Mouse (Mus musculus) hindbrain, embryonic 12.5 days (tissue): ENCODE measurements around the gene Gm49333. TPM values are rescaled to one million over a fixed set of nuclear protein-coding genes. Genes with fewer than 3 reads are reported as not detected.

Experiments
- ATAC-seq: fragments of 200-750 bp; cut with Nextera tagmentation; 2 replicates; pipeline ENCODE4 v1.8.0; 2017; ENCODE audit warnings: moderate TSS enrichment; ENCODE audit not compliant: low FRiP score
- H3K27ac ChIP-seq: fragments of 300-500 bp; sonication (generic); 2 replicates; pipeline ENCODE4 v1.5.1; 2016; ENCODE audit warnings: mild to moderate bottlenecking
- H3K27me3 ChIP-seq: fragments of 300-500 bp; sonication (generic); 2 replicates; pipeline ENCODE4 v1.6.1; 2016; ENCODE audit warnings: mild to moderate bottlenecking
- H3K36me3 ChIP-seq: fragments of 300-500 bp; sonication (generic); 2 replicates; pipeline ENCODE4 v1.6.1; 2016; ENCODE audit warnings: mild to moderate bottlenecking
- H3K4me1 ChIP-seq: fragments of 300-500 bp; sonication (generic); 2 replicates; pipeline ENCODE4 v1.6.1; 2016
- H3K4me2 ChIP-seq: fragments of 300-500 bp; sonication (generic); replicated peaks from 2 replicates; pipeline ENCODE4 v1.6.1; 2016; ENCODE audit warnings: mild to moderate bottlenecking
- H3K4me3 ChIP-seq: fragments of 300-500 bp; sonication (generic); 2 replicates; pipeline ENCODE4 v1.5.1; 2016; ENCODE audit warnings: mild to moderate bottlenecking
- H3K9ac ChIP-seq: fragments of 300-500 bp; sonication (generic); 2 replicates; pipeline ENCODE4 v1.6.1; 2016; ENCODE audit warnings: mild to moderate bottlenecking, moderate library complexity
- H3K9me3 ChIP-seq: fragments of 300-500 bp; sonication (generic); replicated peaks from 2 replicates; pipeline ENCODE4 v1.6.1; 2016; ENCODE audit warnings: mild to moderate bottlenecking
- WGBS: fragments of 180-500 bp; shearing (Covaris S2); methylation state at CpG from one replicate; pipeline ENCODE4 v1.1.7; 2016; 5-methylcytosine and 5-hydroxymethylcytosine counted together
- polyA plus RNA-seq: library from polyadenylated mRNA; unstranded; fragments of >200 nt; fragmentation: Nextera tagmentation; extraction: Ambion mirVana; gene quantifications from 2 replicates; pipeline ENCODE4 v1.2.1, GENCODE M21; 2016

Gene Gm49333
- polyA plus RNA-seq, 1 experiment from 2014 or later: not detected

- Histone ChIP-seq H3K27ac (peak overlapping the region; percentile 90), H3K4me2 (peak overlapping the region; percentile 81), H3K9me3 (no peaks in the 10 kb centered on the region), H3K9ac (peak overlapping the region; percentile 90), H3K4me3 (peak overlapping the region; percentile 79), H3K36me3 (peaks cover 28% of the 10 kb centered on the region), H3K27me3 (no peaks in the 10 kb centered on the region), H3K4me1 (peaks cover 18% of the 10 kb centered on the region)
- WGBS: under 1% methylated on average over 28 of the region's 28 CpGs
- peak; percentile 73 for ATAC-seq
Measured at GRCm38 (mm10) chr16:20610501-20611356, 681 bp upstream of the Gm49333 start.

- Histone ChIP-seq H3K27ac (peak overlapping the region; percentile 93), H3K4me2 (peak overlapping the region; percentile 95), H3K27me3 (peaks cover 10% of the 10 kb centered on the region), H3K9ac (peak overlapping the region; percentile 89), H3K9me3 (no peaks in the 10 kb centered on the region), H3K4me3 (peak overlapping the region; percentile 82), H3K4me1 (peaks cover 25% of the 10 kb centered on the region), H3K36me3 (no peaks in the 10 kb centered on the region)
- WGBS: 2% methylated on average over 71 of the region's 83 CpGs
- ATAC-seq: peak; percentile 35
Measured at GRCm38 (mm10) chr16:20619541-20620398, 8.4 kb downstream of the Gm49333 start.

GRCm38 (mm10) chr16:20620399-20620735, 9.0 kb downstream of the Gm49333 start:
- 1% methylated on average over 9 of the region's 9 CpGs for WGBS
- peak overlapping the region; percentile 93 for H3K27ac ChIP-seq
- peak overlapping the region; percentile 82 for H3K4me3 ChIP-seq
- peak overlapping the region; percentile 95 for H3K4me2 ChIP-seq
- peak; percentile 24 for ATAC-seq
- no peaks in the 10 kb centered on the region for H3K9me3 ChIP-seq
- peaks cover 25% of the 10 kb centered on the region for H3K4me1 ChIP-seq
- H3K9ac ChIP-seq: peak overlapping the region; percentile 89
- H3K27me3 ChIP-seq: peaks cover 10% of the 10 kb centered on the region
- H3K36me3 ChIP-seq: no peaks in the 10 kb centered on the region

- Histone ChIP-seq H3K9ac (peak overlapping the region; percentile 89), H3K9me3 (no peaks in the 10 kb centered on the region), H3K4me1 (peaks cover 25% of the 10 kb centered on the region), H3K27ac (peak overlapping the region; percentile 93), H3K27me3 (peaks cover 10% of the 10 kb centered on the region), H3K36me3 (no peaks in the 10 kb centered on the region), H3K4me3 (peak overlapping the region; percentile 82), H3K4me2 (peak overlapping the region; percentile 95)
- peak; percentile 32 for ATAC-seq
- under 1% methylated on average over 32 of the region's 32 CpGs for WGBS
Measured at GRCm38 (mm10) chr16:20620751-20621190, 9.4 kb downstream of the Gm49333 start.

- ATAC-seq: peak; percentile 51
- Histone ChIP-seq H3K4me2 (peak within 1 kb of the TSS; percentile 95), H3K9me3 (no peaks in the 10 kb centered on the region), H3K4me1 (peaks cover 25% of the 10 kb centered on the region), H3K27ac (peak within 1 kb of the TSS; percentile 93), H3K27me3 (peaks cover 11% of the 10 kb centered on the region), H3K36me3 (no peaks in the 10 kb centered on the region), H3K4me3 (peak within 1 kb of the TSS; percentile 82), H3K9ac (peak within 1 kb of the TSS; percentile 89)
- WGBS: 1% methylated on average over 74 of the region's 92 CpGs
Measured at GRCm38 (mm10) chr16:20621191-20621990, 10.0 kb downstream of the Gm49333 start, which contains the start of gene Camk2n2. TSS of gene Camk2n2 (minus strand) at chr16:20621287.

- peak overlapping the region; percentile 82 for H3K4me3 ChIP-seq
- H3K9me3 ChIP-seq: no peaks in the 10 kb centered on the region
- peaks cover 25% of the 10 kb centered on the region for H3K4me1 ChIP-seq
- peak overlapping the region; percentile 95 for H3K4me2 ChIP-seq
- peak; percentile 47 for ATAC-seq
- peak overlapping the region; percentile 93 for H3K27ac ChIP-seq
- peak overlapping the region; percentile 89 for H3K9ac ChIP-seq
- H3K36me3 ChIP-seq: no peaks in the 10 kb centered on the region
- under 1% methylated on average over 36 of the region's 37 CpGs for WGBS
- H3K27me3 ChIP-seq: peaks cover 14% of the 10 kb centered on the region
Measured at GRCm38 (mm10) chr16:20621991-20622685, 10.7 kb downstream of the Gm49333 start.

- 60% methylated on average over 2 of the region's 2 CpGs for WGBS
- Histone ChIP-seq H3K4me1 (peaks cover 25% of the 10 kb centered on the region), H3K4me2 (0 out of 2 replicates have a peak overlapping the region, but pooled peaks have one; percentile 95), H3K27ac (no peak overlapping the region), H3K9me3 (no peaks in the 10 kb centered on the region), H3K36me3 (no peaks in the 10 kb centered on the region), H3K4me3 (no peak overlapping the region), H3K9ac (no peak overlapping the region), H3K27me3 (peaks cover 14% of the 10 kb centered on the region)
- ATAC-seq: no peak
Measured at GRCm38 (mm10) chr16:20623211-20623610, 11.8 kb downstream of the Gm49333 start.

- Histone ChIP-seq H3K36me3 (peaks cover 3% of the 10 kb centered on the region; the same call in 1 of the 2 replicates), H3K9me3 (no peaks in the 10 kb centered on the region), H3K4me2 (peak overlapping the region; percentile 97; the same call in 1 of the 2 replicates), H3K9ac (no peak overlapping the region), H3K27me3 (peaks cover 9% of the 10 kb centered on the region; the same call in 1 of the 2 replicates), H3K4me3 (no peak overlapping the region), H3K27ac (no peak overlapping the region), H3K4me1 (peaks cover 17% of the 10 kb centered on the region)
- ATAC-seq: no peak
- 59% methylated on average over 11 of the region's 11 CpGs for WGBS
Measured at GRCm38 (mm10) chr16:20628871-20629391, 17.5 kb downstream of the Gm49333 start.

GRCm38 (mm10) chr16:20629731-20630634, 18.6 kb downstream of the Gm49333 start, which contains the start of gene Ece2:
TSS of gene Ece2 (plus strand) at chr16:20629828.
- 7% methylated on average over 54 of the region's 54 CpGs for whole genome bisulfite sequencing
- peak; percentile 74 for ATAC-seq
- Histone ChIP-seq H3K27me3 (peaks cover 9% of the 10 kb centered on the region; the same call in 1 of the 2 replicates), H3K4me1 (peaks cover 17% of the 10 kb centered on the region), H3K4me3 (peak within 1 kb of the TSS; percentile 59), H3K9me3 (no peaks in the 10 kb centered on the region), H3K9ac (peak within 1 kb of the TSS; percentile 78), H3K27ac (no peak within 1 kb of the TSS), H3K4me2 (peak within 1 kb of the TSS; percentile 97), H3K36me3 (peaks cover 3% of the 10 kb centered on the region; the same call in 1 of the 2 replicates)

- WGBS: 80% methylated on average over 8 of the region's 8 CpGs
- H3K4me1 ChIP-seq: no peaks in the 10 kb centered on the region
- no peak overlapping the region for H3K4me3 ChIP-seq
- peaks cover 3% of the 10 kb centered on the region; the same call in 1 of the 2 replicates for H3K36me3 ChIP-seq
- no peak overlapping the region for H3K9ac ChIP-seq
- no peaks in the 10 kb centered on the region for H3K27me3 ChIP-seq
- ATAC-seq: no peak
- no peaks in the 10 kb centered on the region for H3K9me3 ChIP-seq
- no peak overlapping the region for H3K27ac ChIP-seq
- H3K4me2 ChIP-seq: no peak overlapping the region
Measured at GRCm38 (mm10) chr16:20637410-20637809, 26.0 kb downstream of the Gm49333 start.
